In genomic region chr3:85339926-85340325, GRCm38 (mm10) we compare ENCODE assay signal across 16 mouse cellular contexts.
DNase-seq lines count a peak whose midpoint lies in the region; ATAC-seq and TF ChIP-seq lines count a peak whose summit lies in the region.
"Had no signal": no experiment of that assay in that cellular context is flagged by ENCODE, and none has a peak within 500 bp of the region (broad histone marks: within the 10 kb centered on the region; RNA-seq: fewer than 3 reads in every experiment).

No protein-coding gene starts in this region.

- no peak for TF ChIP-seq POLR2A in heart, adult 2 months (IDR thresholded peaks at IDR 0.05; ENCODE audit: insufficient read depth, low read depth, low read length)

- 67% methylated on average over 2 of the region's 2 CpGs for WGBS in heart, adult 2 months
- 85% methylated on average over 2 of the region's 2 CpGs for WGBS in heart, embryonic 16.5 days
- WGBS in midbrain, embryonic 11.5 days: 86% methylated on average over 2 of the region's 2 CpGs
- WGBS in midbrain, embryonic 10.5 days: 74% methylated on average over 2 of the region's 2 CpGs
- 78% methylated on average over 2 of the region's 2 CpGs for WGBS in midbrain, embryonic 16.5 days

- no peak for TF ChIP-seq EP300 in heart, adult 2 months (IDR thresholded peaks at IDR 0.05; ENCODE audit: insufficient read depth, low read depth, low read length)

- no peak overlapping the region for H3K4me2 ChIP-seq in heart, embryonic 16.5 days (ENCODE audit: low read depth, low read length)
- H3K4me2 ChIP-seq in midbrain, embryonic 11.5 days: no peak overlapping the region
- H3K4me2 ChIP-seq in midbrain, embryonic 16.5 days (ENCODE audit: low read length): no peak overlapping the region
- H3K4me2 ChIP-seq: liver, embryonic 13.5 days; lung, embryonic 14.5 days; neural tube, embryonic 13.5 days had no signal

- H3K27me3 ChIP-seq in heart, adult 2 months (ENCODE audit: control insufficient read depth, insufficient read depth, low read length): no peaks in the 10 kb centered on the region
- no peaks in the 10 kb centered on the region for H3K27me3 ChIP-seq in heart, embryonic 16.5 days (ENCODE audit: control insufficient read depth, insufficient read depth, low read length)
- H3K27me3 ChIP-seq in midbrain, embryonic 11.5 days (ENCODE audit: control insufficient read depth, insufficient read depth, low read length): no peaks in the 10 kb centered on the region
- H3K27me3 ChIP-seq in midbrain, embryonic 10.5 days (ENCODE audit: low read depth, poor library complexity, severe bottlenecking): no peaks in the 10 kb centered on the region
- no peaks in the 10 kb centered on the region for H3K27me3 ChIP-seq in midbrain, embryonic 16.5 days (ENCODE audit: control insufficient read depth, insufficient read depth, low read depth, low read length)
- H3K27me3 ChIP-seq: liver, embryonic 13.5 days; neural tube, embryonic 13.5 days had no signal

- no peak for DNase-seq in heart, adult 2 months
- DNase-seq in heart, postnatal 10 days: no peak
- DNase-seq in heart, adult 8-10 months (ENCODE audit: low spot score): no peak
- peak; percentile 72 for DNase-seq in midbrain, embryonic 11.5 days (ENCODE audit: low spot score, missing footprints)
- no peak for DNase-seq in midbrain, embryonic 10.5 days (ENCODE audit: low spot score)
- DNase-seq: cerebellum, adult 11 months; cerebellum, adult 9-11 months; kidney, postnatal 25 days; liver, embryonic 13.5 days had no signal

- H3K79me2 ChIP-seq in heart, adult 2 months (replicated peaks; ENCODE audit: control insufficient read depth, insufficient read depth, low read length): no peaks in the 10 kb centered on the region

- H3K9ac ChIP-seq in heart, adult 2 months (ENCODE audit: low read depth, low read length): no peak overlapping the region
- H3K9ac ChIP-seq in heart, embryonic 16.5 days (ENCODE audit: low read length): no peak overlapping the region
- no peak overlapping the region for H3K9ac ChIP-seq in midbrain, embryonic 11.5 days (ENCODE audit: low read length)
- no peak overlapping the region for H3K9ac ChIP-seq in midbrain, embryonic 16.5 days (ENCODE audit: low read depth, low read length)
- H3K9ac ChIP-seq: liver, embryonic 13.5 days; lung, embryonic 14.5 days; neural tube, embryonic 13.5 days had no signal

- TF ChIP-seq CTCF in heart, adult 2 months (IDR thresholded peaks at IDR 0.05): no peak

- intact Hi-C loops in heart, adult 2 months (cut with DNase I): loop anchor here (5.0 to 10.0 kb wide), 3 partner anchors 37 to 413 kb away; no protein-coding TSS in a partner anchor
- intact Hi-C loops in heart, postnatal 10 days (cut with DNase I): loop anchor here (1.0 to 5.0 kb wide), 2 partner anchors 58 to 178 kb away; no protein-coding TSS in a partner anchor

- H3K4me1 ChIP-seq in heart, adult 2 months (ENCODE audit: control insufficient read depth, insufficient read depth, low read length): no peaks in the 10 kb centered on the region
- H3K4me1 ChIP-seq in heart, embryonic 16.5 days (ENCODE audit: control insufficient read depth, insufficient read depth, low read length): peaks cover 16% of the 10 kb centered on the region
- peaks cover 4% of the 10 kb centered on the region; the same call in 1 of the 2 replicates for H3K4me1 ChIP-seq in midbrain, embryonic 11.5 days (ENCODE audit: control insufficient read depth, insufficient read depth, low read length)
- H3K4me1 ChIP-seq in midbrain, embryonic 10.5 days: peaks cover 18% of the 10 kb centered on the region
- peaks cover 11% of the 10 kb centered on the region for H3K4me1 ChIP-seq in midbrain, embryonic 16.5 days (ENCODE audit: control insufficient read depth, insufficient read depth, low read length)
- H3K4me1 ChIP-seq: liver, embryonic 13.5 days had no signal

- no peaks in the 10 kb centered on the region for H3K9me3 ChIP-seq in heart, embryonic 16.5 days (replicated peaks; ENCODE audit: control insufficient read depth, low read length)
- no peaks in the 10 kb centered on the region for H3K9me3 ChIP-seq in midbrain, embryonic 11.5 days (ENCODE audit: control insufficient read depth, low read length)
- H3K9me3 ChIP-seq in midbrain, embryonic 10.5 days (replicated peaks): no peaks in the 10 kb centered on the region
- no peaks in the 10 kb centered on the region for H3K9me3 ChIP-seq in midbrain, embryonic 16.5 days (replicated peaks; ENCODE audit: control insufficient read depth, low read length, poor library complexity, severe bottlenecking)
- H3K9me3 ChIP-seq: forebrain, embryonic 10.5 days; liver, embryonic 13.5 days; neural tube, embryonic 13.5 days had no signal

- H3K4me3 ChIP-seq in heart, adult 2 months: no peak overlapping the region
- no peak overlapping the region for H3K4me3 ChIP-seq in heart, embryonic 16.5 days (ENCODE audit: low read length)
- H3K4me3 ChIP-seq in midbrain, embryonic 11.5 days (ENCODE audit: low read depth, low read length): no peak overlapping the region
- no peak overlapping the region for H3K4me3 ChIP-seq in midbrain, embryonic 10.5 days
- no peak overlapping the region for H3K4me3 ChIP-seq in midbrain, embryonic 16.5 days (ENCODE audit: low read depth, low read length)
- H3K4me3 ChIP-seq: forebrain, embryonic 10.5 days; liver, embryonic 13.5 days; neural tube, embryonic 13.5 days had no signal

- peak overlapping the region; percentile 87 for H3K27ac ChIP-seq in heart, adult 2 months
- peak overlapping the region; percentile 55; the same call in 1 of the 2 replicates for H3K27ac ChIP-seq in heart, embryonic 16.5 days (ENCODE audit: low read length)
- H3K27ac ChIP-seq in midbrain, embryonic 11.5 days (ENCODE audit: low read depth, low read length): no peak overlapping the region
- no peak overlapping the region for H3K27ac ChIP-seq in midbrain, embryonic 10.5 days (replicated peaks)
- H3K27ac ChIP-seq in midbrain, embryonic 16.5 days (ENCODE audit: low read length): peak overlapping the region; percentile 77
- H3K27ac ChIP-seq: forebrain, embryonic 10.5 days; liver, embryonic 13.5 days; neural tube, embryonic 13.5 days had no signal

- H3K36me3 ChIP-seq in heart, adult 2 months (ENCODE audit: control insufficient read depth, insufficient read depth, low read length): 0 out of 2 replicates have a peak, but pooled peaks cover 2% of the 10 kb centered on the region
- H3K36me3 ChIP-seq in heart, embryonic 16.5 days (ENCODE audit: control insufficient read depth, insufficient read depth): no peaks in the 10 kb centered on the region
- no peaks in the 10 kb centered on the region for H3K36me3 ChIP-seq in midbrain, embryonic 11.5 days (ENCODE audit: control insufficient read depth, insufficient read depth, low read length)
- no peaks in the 10 kb centered on the region for H3K36me3 ChIP-seq in midbrain, embryonic 10.5 days
- no peaks in the 10 kb centered on the region for H3K36me3 ChIP-seq in midbrain, embryonic 16.5 days (ENCODE audit: control insufficient read depth, insufficient read depth, low read length)
- H3K36me3 ChIP-seq: forebrain, embryonic 10.5 days; liver, embryonic 13.5 days; neural tube, embryonic 13.5 days had no signal

- ATAC-seq in heart, embryonic 16.5 days (replicated peaks; ENCODE audit: extremely low read depth, insufficient read depth, low FRiP score): no peak
- no peak for ATAC-seq in midbrain, embryonic 11.5 days (ENCODE audit: low FRiP score)
- ATAC-seq in midbrain, embryonic 16.5 days: no peak
- no peak for ATAC-seq in megakaryocyte-erythroid progenitor cell, adult 5-6 weeks (replicated peaks; ENCODE audit: low FRiP score, low TSS enrichment, poor library complexity, severe bottlenecking)
- ATAC-seq: intestine, postnatal 0 days had no signal

Comparison
In these comparisons a context has a peak if more than half of its experiments do, and no peak if none do; other contexts are left out.
1. H3K27ac ChIP-seq: peak in heart, adult 2 months (single experiment), heart, embryonic 16.5 days (single experiment) and midbrain, embryonic 16.5 days (single experiment); none in midbrain, embryonic 11.5 days (single experiment) and midbrain, embryonic 10.5 days (single experiment).